Mouse (Mus musculus) liver, postnatal 0 days (tissue): Measurements from ENCODE around the gene Pla2g4b.

Source experiments
- CTCF ChIP-seq: sonication (generic); IDR thresholded peaks from 2 replicates; pipeline ENCODE4 v1.5.1; 2016; ENCODE audit warnings: antibody characterized with exemption, low read depth
- EP300 ChIP-seq: IDR thresholded peaks from 2 replicates; pipeline ENCODE4 v1.6.1; 2016; ENCODE audit warnings: antibody characterized with exemption, low read depth, mild to moderate bottlenecking

DNA sequence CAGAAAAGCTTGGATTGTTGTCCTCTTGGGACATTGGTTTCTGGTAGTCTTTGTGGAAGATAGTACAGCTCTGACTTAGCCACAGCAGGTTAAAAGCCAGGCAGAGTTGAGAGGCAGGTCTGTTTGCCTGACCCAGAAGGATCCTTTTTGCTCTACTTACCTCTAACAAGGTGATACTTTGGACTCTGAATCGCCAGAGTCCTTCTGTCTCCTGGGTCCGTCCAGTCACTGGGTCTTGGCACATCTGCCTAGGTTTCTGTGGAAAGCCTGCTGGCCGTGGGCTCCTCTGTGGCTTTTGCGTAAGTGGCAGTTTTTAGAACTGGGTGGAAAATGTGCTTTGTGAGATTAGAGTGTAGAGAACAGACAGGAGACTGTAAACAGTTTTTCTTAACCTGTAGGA lies 44.3 kb upstream of the Pla2g4b start:
- TF ChIP-seq EP300 (no peak), CTCF (no peak)
